Mouse (Mus musculus) liver, embryonic 13.5 days (tissue): ENCODE results near the gene Emc4. TPM values are rescaled to one million over a fixed set of nuclear protein-coding genes. Genes with fewer than 3 reads are reported as not detected.

Experiments
- ATAC-seq: fragments of 200-750 bp; cut with Nextera tagmentation; 2 replicates; pipeline ENCODE4 v1.8.0; 2017; ENCODE audit warnings: low read depth, mild to moderate bottlenecking, moderate number of reproducible peaks, moderate library complexity
- DNase-seq: peaks from one replicate; pipeline ENCODE4 v3.0.0; 2022
- H3K27ac ChIP-seq: fragments of 300-500 bp; sonication (generic); 2 replicates; pipeline ENCODE4 v1.5.1; 2015; ENCODE audit warnings: moderate library complexity, mild to moderate bottlenecking, inconsistent platforms
- H3K27me3 ChIP-seq: fragments of 300-500 bp; sonication (generic); 2 replicates; pipeline ENCODE4 v1.6.1; 2015; ENCODE audit warnings: mild to moderate bottlenecking, inconsistent platforms
- H3K36me3 ChIP-seq: fragments of 300-500 bp; sonication (generic); 2 replicates; pipeline ENCODE4 v1.6.1; 2015; ENCODE audit warnings: mild to moderate bottlenecking, inconsistent platforms
- H3K4me1 ChIP-seq: fragments of 300-500 bp; sonication (generic); replicated peaks from 2 replicates; pipeline ENCODE4 v1.6.1; 2015; ENCODE audit warnings: inconsistent platforms
- H3K4me2 ChIP-seq: fragments of 300-500 bp; sonication (generic); 2 replicates; pipeline ENCODE4 v1.6.1; 2015; ENCODE audit warnings: inconsistent platforms, mild to moderate bottlenecking, moderate library complexity
- H3K4me3 ChIP-seq: fragments of 300-500 bp; sonication (generic); replicated peaks from 2 replicates; pipeline ENCODE4 v1.5.1; 2015; ENCODE audit warnings: mild to moderate bottlenecking, inconsistent platforms
- H3K9ac ChIP-seq: fragments of 300-500 bp; sonication (generic); 2 replicates; pipeline ENCODE4 v1.6.1; 2015; ENCODE audit warnings: mild to moderate bottlenecking, inconsistent platforms
- H3K9me3 ChIP-seq: fragments of 300-500 bp; sonication (generic); replicated peaks from 2 replicates; pipeline ENCODE4 v1.6.1; 2016; ENCODE audit warnings: inconsistent platforms
- WGBS: fragments of 180-500 bp; shearing (Covaris S2); methylation state at CpG from one replicate; pipeline ENCODE4 v1.1.7; 2015; ENCODE audit not compliant: insufficient replicate concordance; 5-methylcytosine and 5-hydroxymethylcytosine counted together
- polyA plus RNA-seq: library from polyadenylated mRNA; unstranded; fragments of >200 nt; fragmentation: Nextera tagmentation; extraction: Ambion mirVana; gene quantifications from 2 replicates; pipeline ENCODE4 v1.2.1, GENCODE M21; 2015

Gene Emc4
- polyA plus RNA-seq, 1 experiment from 2014 or later, result 48.0 TPM

GRCm38 (mm10) chr2:112373141-112373540, 5.3 kb upstream of the Emc4 start:
- H3K36me3 ChIP-seq, result no peaks in the 10 kb centered on the region
- DNase-seq (no peak), ATAC-seq (no peak)
- H3K4me3 ChIP-seq, result no peak overlapping the region
- H3K4me1 ChIP-seq, result peaks cover 13% of the 10 kb centered on the region
- H3K9me3 ChIP-seq, result no peaks in the 10 kb centered on the region
- no peaks in the 10 kb centered on the region; the same call in 1 of the 2 replicates for H3K27me3 ChIP-seq
- H3K9ac ChIP-seq, result no peak overlapping the region
- H3K27ac ChIP-seq, result no peak overlapping the region
- WGBS, result 54% methylated on average over 4 of the region's 4 CpGs
- H3K4me2 ChIP-seq, result no peak overlapping the region

GRCm38 (mm10) chr2:112369941-112370340, 2.1 kb upstream of the Emc4 start:
- Histone ChIP-seq H3K4me3 (no peak overlapping the region), H3K9me3 (no peaks in the 10 kb centered on the region), H3K4me1 (peaks cover 26% of the 10 kb centered on the region), H3K27ac (no peak overlapping the region), H3K27me3 (no peaks in the 10 kb centered on the region; the same call in 1 of the 2 replicates), H3K4me2 (no peak overlapping the region), H3K36me3 (peaks cover 4% of the 10 kb centered on the region), H3K9ac (no peak overlapping the region)
- 47% methylated on average over 5 of the region's 5 CpGs for WGBS
- DNase-seq (no peak), ATAC-seq (no peak)

DNA sequence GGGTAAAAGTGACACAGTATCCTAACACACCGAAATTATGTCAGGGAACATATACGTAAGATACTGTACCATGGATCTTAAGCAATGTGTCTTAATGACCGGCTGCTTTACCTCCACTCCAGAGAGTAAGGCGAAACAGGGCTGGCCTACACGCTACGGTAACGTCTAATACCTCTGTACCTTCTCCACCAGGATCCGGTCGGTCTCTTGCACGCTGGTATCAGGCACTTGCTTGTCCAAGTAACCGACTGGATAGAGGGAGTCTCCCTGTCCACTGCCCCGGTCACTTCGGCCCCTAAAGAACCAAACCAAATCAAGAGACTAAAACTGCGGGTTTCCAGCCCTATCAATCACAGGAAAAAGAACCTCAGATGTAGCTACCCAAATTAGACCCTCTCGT, 605 bp downstream of the Emc4 start:
- H3K4me3 ChIP-seq, result peak overlapping the region; percentile 87
- 13% methylated on average over 15 of the region's 15 CpGs for WGBS
- peak overlapping the region; percentile 85 for H3K9ac ChIP-seq
- H3K27ac ChIP-seq, result peak overlapping the region; percentile 77; the same call in 1 of the 2 replicates
- peak; percentile 62; the same call in 1 of the 2 replicates for ATAC-seq
- peaks cover 27% of the 10 kb centered on the region for H3K36me3 ChIP-seq
- H3K9me3 ChIP-seq, result no peaks in the 10 kb centered on the region
- peaks cover 23% of the 10 kb centered on the region for H3K4me1 ChIP-seq
- H3K4me2 ChIP-seq, result peak overlapping the region; percentile 80
- DNase-seq, result peak; percentile 13
- no peaks in the 10 kb centered on the region for H3K27me3 ChIP-seq

GRCm38 (mm10) chr2:112360781-112361169, 7.1 kb downstream of the Emc4 start:
- no peak overlapping the region for H3K9ac ChIP-seq
- H3K4me1 ChIP-seq, result no peaks in the 10 kb centered on the region
- no peak for DNase-seq
- H3K4me3 ChIP-seq, result no peak overlapping the region
- no peaks in the 10 kb centered on the region for H3K27me3 ChIP-seq
- 77% methylated on average over 2 of the region's 2 CpGs for WGBS
- no peak for ATAC-seq
- peaks cover 85% of the 10 kb centered on the region for H3K36me3 ChIP-seq
- no peak overlapping the region for H3K27ac ChIP-seq
- H3K4me2 ChIP-seq, result no peak overlapping the region
- H3K9me3 ChIP-seq, result no peaks in the 10 kb centered on the region

GRCm38 (mm10) chr2:112360012-112360780, 7.6 kb downstream of the Emc4 start:
- H3K36me3 ChIP-seq, result peaks cover 86% of the 10 kb centered on the region
- H3K4me2 ChIP-seq, result no peak overlapping the region
- H3K4me3 ChIP-seq, result no peak overlapping the region
- H3K27me3 ChIP-seq, result no peaks in the 10 kb centered on the region
- H3K9me3 ChIP-seq, result no peaks in the 10 kb centered on the region
- ATAC-seq (no peak), DNase-seq (no peak)
- no peaks in the 10 kb centered on the region for H3K4me1 ChIP-seq
- no peak overlapping the region for H3K27ac ChIP-seq
- 84% methylated on average over 12 of the region's 12 CpGs for WGBS
- H3K9ac ChIP-seq, result no peak overlapping the region

- Histone ChIP-seq H3K4me3 (no peak overlapping the region), H3K9me3 (no peaks in the 10 kb centered on the region), H3K9ac (no peak overlapping the region), H3K27me3 (no peaks in the 10 kb centered on the region), H3K36me3 (peaks cover 85% of the 10 kb centered on the region), H3K4me1 (no peaks in the 10 kb centered on the region), H3K27ac (no peak overlapping the region), H3K4me2 (no peak overlapping the region)
- whole genome bisulfite sequencing, result 77% methylated on average over 2 of the region's 2 CpGs
- DNase-seq (no peak), ATAC-seq (no peak)
Measured at GRCm38 (mm10) chr2:112359611-112360010, 8.2 kb downstream of the Emc4 start.

DNA sequence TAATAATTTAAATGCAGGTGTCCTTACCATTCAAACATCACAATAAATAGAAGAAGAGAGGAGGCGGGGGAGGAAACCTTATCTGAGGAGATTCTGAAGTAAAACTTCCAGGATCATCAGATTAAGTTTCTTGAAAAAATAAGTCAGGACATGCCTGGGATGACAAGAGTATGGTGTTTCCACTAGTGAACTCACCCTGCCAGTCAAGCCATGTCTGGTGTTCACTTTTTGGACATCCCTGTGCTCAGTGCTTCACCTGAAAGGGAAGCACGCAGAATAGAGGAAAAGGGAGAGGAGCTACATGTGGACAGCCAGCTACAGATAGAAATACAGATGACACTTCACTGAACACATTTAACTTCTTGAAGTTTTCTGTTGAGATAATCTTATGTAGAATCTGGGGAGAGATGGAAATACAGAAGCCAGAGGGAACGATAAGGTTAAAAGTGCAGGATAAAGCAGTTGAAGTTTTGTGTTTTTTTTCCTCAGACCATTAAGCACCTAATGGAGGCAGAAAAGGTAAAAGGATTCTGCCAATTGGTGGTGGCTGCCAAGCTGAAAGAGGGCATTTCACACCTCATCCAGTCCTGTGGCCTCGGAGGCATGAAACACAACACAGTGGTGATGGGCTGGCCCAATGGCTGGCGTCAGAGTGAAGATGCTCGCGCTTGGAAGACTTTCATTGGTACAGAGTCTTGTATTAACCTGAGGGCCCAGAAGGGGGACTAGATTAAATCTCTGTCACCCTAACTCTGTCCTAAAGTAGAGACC, 14.0 kb downstream of the Emc4 start:
- Histone ChIP-seq H3K27me3 (no peaks in the 10 kb centered on the region), H3K9ac (no peak overlapping the region), H3K9me3 (no peaks in the 10 kb centered on the region), H3K4me3 (no peak overlapping the region), H3K4me1 (no peaks in the 10 kb centered on the region), H3K27ac (no peak overlapping the region), H3K4me2 (no peak overlapping the region), H3K36me3 (peaks cover 63% of the 10 kb centered on the region)
- WGBS, result 82% methylated on average over 7 of the region's 7 CpGs
- ATAC-seq, result no peak
- no peak for DNase-seq

DNA sequence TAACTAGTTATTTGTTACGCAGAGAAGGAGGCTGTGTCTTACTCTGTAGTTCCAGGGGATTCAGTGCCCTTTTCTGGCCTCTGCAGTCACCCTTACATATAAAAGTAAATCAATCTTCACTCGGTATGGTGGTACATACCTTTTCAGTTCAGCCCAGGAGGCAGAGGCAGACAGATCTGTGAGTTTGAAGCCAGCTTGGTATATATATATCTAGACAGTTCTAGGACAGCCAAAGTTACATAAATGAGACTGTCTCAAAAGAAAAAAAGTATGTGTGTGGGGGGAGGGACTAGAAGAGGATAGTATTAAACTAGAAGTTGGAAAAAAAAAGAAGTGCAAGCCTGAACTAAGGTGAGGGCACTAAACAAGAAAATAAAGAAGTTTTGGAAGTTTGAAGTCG, 19.6 kb downstream of the Emc4 start:
- Histone ChIP-seq H3K9ac (no peak overlapping the region), H3K4me1 (no peaks in the 10 kb centered on the region), H3K36me3 (peaks cover 38% of the 10 kb centered on the region), H3K27me3 (no peaks in the 10 kb centered on the region), H3K4me3 (no peak overlapping the region), H3K27ac (no peak overlapping the region), H3K4me2 (no peak overlapping the region), H3K9me3 (no peaks in the 10 kb centered on the region)
- ATAC-seq, result no peak
- DNase-seq, result no peak
- WGBS, result 76% methylated on average over 3 of the region's 3 CpGs

DNA sequence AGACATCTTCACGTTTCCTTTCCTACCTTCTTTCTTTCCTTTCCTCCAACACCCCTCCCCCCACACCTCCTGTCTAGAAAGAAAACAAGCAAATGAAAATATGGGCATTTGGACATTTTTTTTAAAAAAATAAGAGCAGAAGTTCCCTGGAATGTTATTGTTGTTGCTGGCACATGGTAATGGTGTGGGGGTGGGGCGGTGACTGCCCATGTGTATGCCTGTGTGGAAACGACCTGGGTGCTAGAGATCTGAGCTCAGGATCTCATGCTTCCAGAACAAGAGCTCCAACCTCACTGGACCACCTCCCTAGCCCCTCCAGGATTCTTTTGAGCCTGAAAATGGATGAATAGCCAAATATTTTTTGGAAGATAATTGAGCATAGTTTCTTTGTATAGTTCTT, 26.7 kb downstream of the Emc4 start:
- no peaks in the 10 kb centered on the region for H3K4me1 ChIP-seq
- H3K4me2 ChIP-seq, result no peak overlapping the region
- no peaks in the 10 kb centered on the region for H3K9me3 ChIP-seq
- no peak overlapping the region for H3K4me3 ChIP-seq
- 68% methylated on average over 3 of the region's 3 CpGs for WGBS
- H3K27ac ChIP-seq, result no peak overlapping the region
- ATAC-seq (no peak), DNase-seq (no peak)
- H3K9ac ChIP-seq, result no peak overlapping the region
- H3K27me3 ChIP-seq, result no peaks in the 10 kb centered on the region
- peaks cover 30% of the 10 kb centered on the region for H3K36me3 ChIP-seq

GRCm38 (mm10) chr2:112339736-112340135, 28.1 kb downstream of the Emc4 start:
- H3K4me3 ChIP-seq, result no peak overlapping the region
- H3K36me3 ChIP-seq, result peaks cover 35% of the 10 kb centered on the region
- no peaks in the 10 kb centered on the region for H3K4me1 ChIP-seq
- H3K9ac ChIP-seq, result no peak overlapping the region
- DNase-seq, result no peak
- H3K27me3 ChIP-seq, result no peaks in the 10 kb centered on the region
- 0 out of 2 replicates have a peak, but pooled peaks have one; percentile 47 for ATAC-seq
- H3K4me2 ChIP-seq, result no peak overlapping the region
- no peak overlapping the region for H3K27ac ChIP-seq
- 75% methylated on average over 2 of the region's 2 CpGs for WGBS
- H3K9me3 ChIP-seq, result no peaks in the 10 kb centered on the region

GRCm38 (mm10) chr2:112337211-112337610, 30.6 kb downstream of the Emc4 start:
- H3K9ac ChIP-seq, result no peak overlapping the region
- no peak for DNase-seq
- H3K27me3 ChIP-seq, result no peaks in the 10 kb centered on the region
- H3K4me2 ChIP-seq, result no peak overlapping the region
- no peak overlapping the region for H3K27ac ChIP-seq
- ATAC-seq, result no peak
- H3K4me3 ChIP-seq, result no peak overlapping the region
- peaks cover 7% of the 10 kb centered on the region for H3K4me1 ChIP-seq
- WGBS, result 89% methylated on average over 6 of the region's 6 CpGs
- no peaks in the 10 kb centered on the region for H3K9me3 ChIP-seq
- H3K36me3 ChIP-seq, result peaks cover 46% of the 10 kb centered on the region
